Mouse (Mus musculus) MN1 (cell line): ENCODE data around the gene Zdhhc7.

ENCODE experiments used
- DNase-seq: peaks from one replicate; pipeline ENCODE4 v3.0.0-alpha.2; 2016; ENCODE audit warnings: low spot score

Gene Zdhhc7

DNA sequence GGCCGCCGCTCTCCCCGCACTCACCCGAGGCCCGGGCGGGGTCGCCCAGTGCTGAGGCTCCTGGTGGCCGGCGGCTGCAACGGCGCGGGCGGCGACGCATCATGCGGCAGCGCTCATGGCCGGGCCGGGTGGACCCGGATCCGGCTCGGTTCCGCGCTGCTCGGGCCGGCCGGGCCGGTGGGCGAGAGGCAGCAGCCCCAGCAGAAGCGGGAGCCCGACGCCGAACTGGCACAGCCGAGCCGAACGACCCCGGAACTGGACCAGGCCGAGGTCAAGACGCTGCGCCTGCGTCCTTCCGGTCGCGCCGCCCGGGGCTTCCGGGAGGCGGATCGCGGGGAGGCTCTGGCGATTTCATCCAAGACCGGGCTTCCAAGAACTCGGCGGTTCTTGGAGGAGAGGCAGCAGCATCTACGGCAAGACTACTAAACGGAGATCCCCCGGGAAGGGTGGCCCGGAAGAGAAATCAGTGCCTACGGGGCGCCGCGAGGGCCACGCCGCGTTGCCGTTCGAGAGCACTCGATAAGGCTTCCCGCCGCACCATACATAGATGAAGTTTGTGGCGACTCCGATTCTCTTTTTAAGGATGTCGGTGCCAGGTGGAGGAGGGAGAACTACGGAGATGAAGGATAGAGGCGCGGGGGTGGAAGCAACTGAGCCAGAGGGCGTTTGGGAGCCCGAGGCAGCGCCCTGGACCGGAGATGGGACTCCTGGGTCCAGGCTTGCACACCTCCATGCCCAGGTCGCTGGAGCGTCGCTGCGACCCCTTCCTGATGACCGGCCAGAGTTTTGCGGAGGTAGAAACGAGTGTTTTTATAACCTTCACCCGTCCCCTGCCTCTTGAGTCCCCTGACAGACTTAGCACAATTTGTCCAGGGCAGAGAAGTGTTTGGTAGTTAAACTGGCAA is at the start of gene Zdhhc7:
Gene Zdhhc7 (minus strand): TSS at position 415 of the 905 bp plus-strand sequence.
- peak; percentile 87 for DNase-seq

DNA sequence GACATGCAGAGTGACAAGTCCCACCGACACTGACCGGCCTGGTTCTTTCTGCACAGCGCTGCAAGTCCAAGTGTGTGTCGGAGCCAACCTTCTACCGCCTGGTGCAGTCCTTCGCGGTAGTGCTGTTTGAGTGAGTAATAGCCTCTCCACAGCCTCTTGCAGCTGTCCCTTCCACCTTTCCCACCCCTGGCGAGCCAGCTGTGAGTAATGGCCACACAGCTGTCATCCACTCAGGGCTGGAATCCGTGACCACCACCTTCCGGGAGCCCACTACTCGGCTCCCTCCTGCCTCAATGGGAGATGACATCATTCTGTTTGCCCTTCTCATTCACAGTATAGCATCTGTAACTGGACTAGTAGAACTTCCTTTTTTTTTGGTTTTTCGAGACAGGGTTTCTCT is 48.7 kb upstream of the Zdhhc7 start:
- DNase-seq: no peak

DNA sequence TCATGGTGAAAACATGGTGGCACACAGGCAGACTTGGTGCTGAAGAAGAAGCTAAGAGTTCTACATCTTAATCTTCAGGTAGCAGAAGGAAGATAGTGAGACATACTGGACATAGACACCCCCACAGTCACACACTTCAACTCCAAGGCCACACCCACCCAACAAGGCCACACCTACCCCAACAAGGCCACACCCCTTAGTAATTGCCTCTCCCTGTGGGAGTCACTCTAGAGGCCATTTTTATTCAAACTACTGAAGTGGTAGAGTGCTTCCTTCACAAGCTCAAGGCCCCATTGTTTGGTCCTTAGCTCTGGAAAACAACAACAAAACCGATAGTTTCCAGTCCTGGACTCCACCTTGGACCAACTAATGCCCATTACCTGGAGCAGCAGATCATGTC is 44.8 kb upstream of the Zdhhc7 start:
- no peak for DNase-seq

GRCm38 (mm10) chr8:120144652-120145301 is 43.5 kb upstream of the Zdhhc7 start:
- DNase-seq: peak; percentile 67

DNA sequence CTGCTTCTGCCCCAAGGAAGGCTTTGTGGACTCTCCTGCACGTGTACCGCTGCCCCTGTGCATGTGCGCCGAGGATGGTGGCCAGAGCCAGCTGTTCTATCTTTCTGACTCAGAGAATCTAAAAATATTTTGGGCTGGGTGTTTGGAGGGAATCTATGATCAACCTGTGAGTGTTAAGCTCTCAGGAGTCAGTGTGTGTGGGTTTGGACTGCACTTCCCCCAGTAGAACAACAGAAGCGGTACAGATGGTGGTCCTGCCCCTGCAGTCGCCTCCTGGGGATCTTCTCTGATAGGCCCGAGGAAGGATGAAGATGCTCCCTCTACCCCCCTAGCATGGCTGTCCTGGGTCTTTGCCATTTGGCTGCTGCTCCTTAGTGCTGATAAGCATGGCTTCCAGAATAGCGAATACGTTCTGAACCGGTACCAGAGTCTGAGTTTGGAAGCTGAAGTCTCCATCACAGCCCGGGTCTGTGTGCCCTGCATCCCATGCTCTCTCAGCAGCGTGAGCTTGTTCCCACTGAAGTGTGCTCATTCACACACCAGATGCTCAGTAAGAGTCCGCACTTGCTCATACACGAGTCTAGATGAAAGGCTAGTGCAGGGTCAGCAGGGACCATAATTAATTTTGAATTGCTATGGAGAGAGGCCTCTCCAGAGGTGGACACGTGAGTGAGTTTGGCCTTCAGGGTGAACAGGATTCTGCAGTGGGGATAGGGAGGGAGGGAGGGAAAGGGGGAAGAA is 42.8 kb upstream of the Zdhhc7 start:
- peak; percentile 55 for DNase-seq

GRCm38 (mm10) chr8:120140769-120141168 is 39.5 kb upstream of the Zdhhc7 start:
- no peak for DNase-seq

GRCm38 (mm10) chr8:120138958-120139357 is 37.7 kb upstream of the Zdhhc7 start:
- no peak for DNase-seq

DNA sequence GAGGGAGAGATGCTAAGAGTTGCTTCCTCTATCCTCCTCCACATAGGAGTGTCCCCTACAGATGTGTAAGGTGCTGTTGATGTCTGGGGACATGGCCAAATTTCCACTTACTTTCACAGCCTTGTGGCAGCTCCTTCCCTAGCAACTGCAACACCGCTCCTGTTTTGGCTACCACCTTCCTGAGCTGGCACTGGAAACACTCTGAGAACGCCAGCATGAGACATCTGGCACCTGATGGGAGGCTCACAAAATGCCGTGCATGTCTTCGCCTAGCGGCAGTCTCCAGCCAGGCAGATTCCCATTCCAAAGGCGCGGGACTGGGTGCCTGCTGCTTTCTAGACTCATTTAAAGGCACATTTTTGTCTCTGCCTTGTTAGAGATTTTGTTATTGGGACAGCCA is 35.3 kb upstream of the Zdhhc7 start:
- DNase-seq: peak; percentile 54

GRCm38 (mm10) chr8:120135687-120136086 is 34.4 kb upstream of the Zdhhc7 start:
- no peak for DNase-seq

DNA sequence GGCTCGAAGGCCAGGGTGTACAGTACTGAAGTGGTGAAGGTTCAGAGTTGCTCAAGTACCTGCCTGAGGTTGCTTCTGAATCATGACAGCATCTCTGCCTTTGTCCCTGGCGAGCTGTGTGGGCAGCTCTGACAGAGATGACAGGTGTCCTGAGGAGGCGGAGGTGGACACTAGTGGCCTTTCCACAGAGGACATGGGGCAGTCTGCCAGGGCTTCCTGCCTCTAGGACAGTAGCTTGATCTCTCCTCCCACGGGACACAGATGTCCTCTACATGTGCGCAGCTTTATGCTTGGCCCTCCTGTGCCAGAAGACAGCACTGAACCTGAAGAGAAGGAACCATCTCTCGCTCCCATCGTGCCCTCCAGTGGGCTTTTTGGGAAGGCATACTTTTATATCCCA is 31.9 kb upstream of the Zdhhc7 start:
- DNase-seq: no peak

- DNase-seq: no peak
Measured at GRCm38 (mm10) chr8:120131158-120131557, 29.9 kb upstream of the Zdhhc7 start.

GRCm38 (mm10) chr8:120129547-120129946 is 28.3 kb upstream of the Zdhhc7 start:
- no peak for DNase-seq

DNA sequence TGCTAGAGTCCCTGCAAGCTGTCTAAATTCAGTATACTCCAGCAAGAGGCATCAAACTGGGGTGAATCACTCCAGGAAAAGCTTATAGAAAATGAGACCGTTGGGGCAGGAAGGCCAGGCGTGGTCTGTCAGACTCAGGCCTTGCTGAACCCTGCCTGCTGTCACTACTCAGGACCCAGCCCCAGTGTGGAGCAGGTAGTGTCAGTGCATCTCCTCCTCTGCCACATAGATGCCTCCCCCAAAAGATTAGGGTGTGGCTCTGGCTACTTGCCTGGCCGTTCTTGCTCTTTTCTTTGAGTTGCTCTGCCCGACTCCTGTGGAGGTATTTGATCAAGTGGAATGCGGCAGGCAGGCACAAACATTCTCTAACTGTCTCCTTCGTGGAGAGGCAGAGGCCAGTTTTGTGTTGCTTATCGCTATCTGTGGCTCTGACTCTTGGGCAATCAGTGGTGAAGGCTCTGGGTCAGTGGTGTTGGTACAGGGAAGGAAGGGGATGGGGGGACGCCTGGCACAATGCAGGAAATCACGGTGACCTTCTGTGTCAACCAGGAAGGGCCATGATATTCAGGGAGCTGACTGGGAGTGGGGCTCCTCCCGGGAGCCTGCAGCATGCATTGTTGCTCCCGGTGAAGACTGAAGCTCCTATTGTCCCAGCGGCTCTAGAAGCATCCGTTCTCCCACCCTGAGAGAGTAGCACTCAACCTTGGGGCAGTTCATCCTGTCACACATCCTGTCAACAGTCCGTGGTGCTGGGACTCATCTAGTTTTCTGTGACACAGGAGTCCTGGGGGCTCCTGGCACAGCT is 25.3 kb upstream of the Zdhhc7 start:
- DNase-seq: no peak

GRCm38 (mm10) chr8:120124836-120125389 is 23.6 kb upstream of the Zdhhc7 start:
- peak; percentile 44 for DNase-seq

GRCm38 (mm10) chr8:120124261-120124660 is 23.0 kb upstream of the Zdhhc7 start:
- DNase-seq: peak; percentile 56

GRCm38 (mm10) chr8:120120951-120121350 is 19.7 kb upstream of the Zdhhc7 start:
- DNase-seq: peak; percentile 49

GRCm38 (mm10) chr8:120119931-120120330 is 18.6 kb upstream of the Zdhhc7 start:
- no peak for DNase-seq

GRCm38 (mm10) chr8:120119429-120119828 is 18.1 kb upstream of the Zdhhc7 start:
- DNase-seq: no peak

DNA sequence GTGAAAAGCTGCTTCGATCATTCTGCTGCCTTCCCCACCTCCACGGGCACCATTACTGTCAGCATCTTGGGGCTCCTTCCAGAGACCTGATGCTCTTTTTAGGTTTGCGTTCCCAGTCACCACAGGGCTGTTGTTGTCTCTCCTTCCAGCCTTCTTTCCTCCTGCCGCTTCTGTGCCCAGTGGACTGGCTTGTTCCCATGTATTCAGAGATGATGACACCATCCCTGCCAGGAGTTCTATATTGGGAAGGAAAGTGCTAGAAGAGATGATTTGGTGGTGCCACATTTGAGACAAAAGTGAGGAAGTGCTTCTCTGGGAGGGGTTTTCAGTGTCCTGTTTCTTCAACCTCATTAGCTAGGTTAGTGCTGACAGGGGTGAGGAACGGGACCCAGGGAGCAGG is 17.6 kb upstream of the Zdhhc7 start:
- no peak for DNase-seq

DNA sequence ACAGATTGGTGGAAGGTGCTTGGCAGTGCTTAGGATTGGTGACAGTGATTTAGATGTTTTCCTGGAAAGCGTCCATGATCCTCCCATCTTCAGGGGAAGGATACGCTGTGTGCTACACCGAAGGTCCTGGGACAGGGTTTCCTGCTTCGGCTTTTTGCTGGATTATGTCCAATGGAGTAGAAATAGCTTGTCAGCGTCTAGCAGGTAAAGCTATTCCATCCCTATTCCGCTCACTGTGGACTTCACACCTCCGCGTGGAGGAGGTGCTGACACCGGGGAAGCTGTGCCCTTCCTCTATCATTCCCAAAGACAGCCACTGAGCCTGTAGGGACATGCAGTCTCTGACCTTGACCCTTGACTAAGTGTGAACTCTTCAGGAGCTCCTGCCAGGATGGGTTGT is 16.9 kb upstream of the Zdhhc7 start:
- no peak for DNase-seq

DNA sequence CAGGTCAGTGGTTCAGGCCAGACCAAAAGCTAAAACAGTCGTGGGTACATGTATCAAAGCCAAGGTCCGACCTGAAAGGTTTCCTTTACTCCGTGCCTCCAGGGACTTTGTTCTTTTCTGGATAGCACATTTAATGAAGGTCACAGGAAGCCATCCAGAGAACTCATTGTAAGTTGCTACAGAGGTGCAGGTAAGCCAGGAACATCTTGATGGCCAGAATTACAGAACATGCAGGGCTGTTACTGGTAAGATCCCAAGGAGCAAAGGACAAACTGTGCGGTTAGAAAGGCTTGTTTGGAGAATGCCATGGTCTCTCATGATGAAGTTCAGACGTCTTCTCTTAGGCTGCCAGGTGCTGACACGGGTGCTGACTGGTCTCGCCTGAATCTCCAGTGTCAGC is 15.3 kb upstream of the Zdhhc7 start:
- no peak for DNase-seq
